Mouse (Mus musculus): ENCODE measurements around the gene Wdr25. TPM values are rescaled to one million over a fixed set of nuclear protein-coding genes. Genes with fewer than 3 reads are reported as not detected.

Gene Wdr25
- total RNA-seq, 2 experiments from 2014 or later: 11.6 to 12.0 TPM

- peak; percentile 82 to 86 for DNase-seq (ENCODE audit: extremely low spot score in 1 of 2, low spot score in 1 of 2)
Measured at GRCm38 (mm10) chr12:108893715-108894431, 442 bp downstream of the Wdr25 start, which contains the start of gene Wars. Wars (minus strand) TSS chr12:108894174.

- DNase-seq (ENCODE audit: extremely low spot score in 1 of 2, low spot score in 1 of 2): no peak
Measured at GRCm38 (mm10) chr12:108894432-108894816, 993 bp downstream of the Wdr25 start.

- no peak for DNase-seq (ENCODE audit: extremely low spot score in 1 of 2, low spot score in 1 of 2)
Measured at GRCm38 (mm10) chr12:108896006-108896405, 2.6 kb downstream of the Wdr25 start.

- no peak for DNase-seq (ENCODE audit: extremely low spot score in 1 of 2, low spot score in 1 of 2)
Measured at GRCm38 (mm10) chr12:108901346-108901745, 7.9 kb downstream of the Wdr25 start.

GRCm38 (mm10) chr12:108902940-108903339 is 9.5 kb downstream of the Wdr25 start:
- peak in 1 of 2 experiments; percentile 60 for DNase-seq (ENCODE audit: extremely low spot score in 1 of 2, low spot score in 1 of 2)

- peak; percentile 54 to 73 for DNase-seq (ENCODE audit: extremely low spot score in 1 of 2, low spot score in 1 of 2)
Measured at GRCm38 (mm10) chr12:108903600-108904275, 10.3 kb downstream of the Wdr25 start.

GRCm38 (mm10) chr12:108904276-108904653 is 10.8 kb downstream of the Wdr25 start:
- DNase-seq (ENCODE audit: extremely low spot score in 1 of 2, low spot score in 1 of 2): no peak

GRCm38 (mm10) chr12:108905620-108906302 is 12.3 kb downstream of the Wdr25 start:
- DNase-seq (ENCODE audit: extremely low spot score in 1 of 2, low spot score in 1 of 2): no peak

- no peak for DNase-seq (ENCODE audit: extremely low spot score in 1 of 2, low spot score in 1 of 2)
Measured at GRCm38 (mm10) chr12:108906398-108906797, 13.0 kb downstream of the Wdr25 start.

- DNase-seq (ENCODE audit: extremely low spot score in 1 of 2, low spot score in 1 of 2): no peak
Measured at GRCm38 (mm10) chr12:108909846-108910433, 16.5 kb downstream of the Wdr25 start.

- DNase-seq (ENCODE audit: extremely low spot score in 1 of 2, low spot score in 1 of 2): no peak
Measured at GRCm38 (mm10) chr12:108912442-108912841, 19.0 kb downstream of the Wdr25 start.

GRCm38 (mm10) chr12:108914198-108914597 is 20.8 kb downstream of the Wdr25 start:
- no peak for DNase-seq (ENCODE audit: extremely low spot score in 1 of 2, low spot score in 1 of 2)

GRCm38 (mm10) chr12:108914709-108915340 is 21.4 kb downstream of the Wdr25 start:
- DNase-seq (ENCODE audit: extremely low spot score in 1 of 2, low spot score in 1 of 2): no peak

GRCm38 (mm10) chr12:108915893-108916292 is 22.5 kb downstream of the Wdr25 start:
- DNase-seq (ENCODE audit: extremely low spot score in 1 of 2, low spot score in 1 of 2): peak; percentile 36 to 51

GRCm38 (mm10) chr12:108916447-108917042 is 23.1 kb downstream of the Wdr25 start:
- DNase-seq (ENCODE audit: extremely low spot score in 1 of 2, low spot score in 1 of 2): peak in 1 of 2 experiments; percentile 57

- DNase-seq (ENCODE audit: extremely low spot score in 1 of 2, low spot score in 1 of 2): no peak
Measured at GRCm38 (mm10) chr12:108917509-108917908, 24.1 kb downstream of the Wdr25 start.

GRCm38 (mm10) chr12:108918753-108919152 is 25.3 kb downstream of the Wdr25 start:
- DNase-seq (ENCODE audit: extremely low spot score in 1 of 2, low spot score in 1 of 2): no peak

GRCm38 (mm10) chr12:108926606-108927111 is 33.2 kb downstream of the Wdr25 start:
- no peak for DNase-seq (ENCODE audit: extremely low spot score in 1 of 2, low spot score in 1 of 2)

- DNase-seq (ENCODE audit: extremely low spot score in 1 of 2, low spot score in 1 of 2): no peak
Measured at GRCm38 (mm10) chr12:108928249-108928648, 34.8 kb downstream of the Wdr25 start.

- no peak for DNase-seq (ENCODE audit: extremely low spot score in 1 of 2, low spot score in 1 of 2)
Measured at GRCm38 (mm10) chr12:108929475-108929874, 36.0 kb downstream of the Wdr25 start.

Measured in layer of hippocampus, postnatal 25 days (tissue).